16 mouse cellular contexts compared by ENCODE assay signal in the genomic region with DNA sequence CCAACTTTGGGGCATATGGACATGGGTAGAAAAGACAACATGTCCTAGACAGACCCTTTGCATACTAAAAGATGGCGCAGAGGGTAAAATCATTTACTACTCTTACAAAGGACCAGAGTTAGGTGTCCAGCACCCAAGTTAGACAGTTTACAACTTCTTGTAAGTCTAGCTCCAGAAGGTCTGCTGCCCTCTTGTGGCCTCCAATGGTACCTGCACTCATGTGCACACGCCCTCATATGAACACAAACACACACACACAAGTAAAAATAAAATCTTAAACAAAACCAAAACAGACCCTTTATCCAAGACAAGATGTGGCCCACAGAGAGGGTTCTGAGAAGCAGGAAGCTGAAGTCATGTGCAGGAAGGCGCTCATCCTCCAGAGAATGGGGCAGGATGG. TPM values are rescaled to one million over a fixed set of nuclear protein-coding genes. Genes with fewer than 3 reads are reported as not detected.
A peak's percentile ranks its signal among the peaks of the same experiment; 100 is the strongest.
DNase-seq lines count a peak whose midpoint lies in the region; ATAC-seq and TF ChIP-seq lines count a peak whose summit lies in the region.
"Had no signal": no experiment of that assay in that cellular context is flagged by ENCODE, and none has a peak within 500 bp of the region (broad histone marks: within the 10 kb centered on the region; RNA-seq: fewer than 3 reads in every experiment).

No protein-coding gene starts in this region.

- no peak overlapping the region for H3K27ac ChIP-seq in forebrain, postnatal 0 days (ENCODE audit: low read depth, low read length)
- H3K27ac ChIP-seq in forebrain, embryonic 13.5 days, result no peak overlapping the region
- H3K27ac ChIP-seq: embryonic facial prominence, embryonic 15.5 days; limb, embryonic 12.5 days; macrophage had no signal

- no peaks in the 10 kb centered on the region for H3K27me3 ChIP-seq in forebrain, postnatal 0 days (ENCODE audit: insufficient read depth, low read length)
- H3K27me3 ChIP-seq in forebrain, embryonic 13.5 days, result 0 out of 2 replicates have a peak, but pooled peaks cover 8% of the 10 kb centered on the region
- H3K27me3 ChIP-seq in E14TG2a.4 (ENCODE audit: insufficient read depth, low read length), result peaks cover 15% of the 10 kb centered on the region
- H3K27me3 ChIP-seq: embryonic facial prominence, embryonic 15.5 days; limb, embryonic 12.5 days had no signal

- peaks cover 19% of the 10 kb centered on the region for H3K36me3 ChIP-seq in forebrain, postnatal 0 days (ENCODE audit: insufficient read depth)
- H3K36me3 ChIP-seq in forebrain, embryonic 13.5 days (ENCODE audit: poor library complexity, severe bottlenecking), result peaks cover 16% of the 10 kb centered on the region
- no peaks in the 10 kb centered on the region for H3K36me3 ChIP-seq in E14TG2a.4 (ENCODE audit: insufficient read depth, low read length)

- WGBS in forebrain, postnatal 0 days, result 97% methylated on average over 3 of the region's 3 CpGs
- WGBS in forebrain, embryonic 13.5 days, result 90% methylated on average over 3 of the region's 3 CpGs
- 97% methylated on average over 3 of the region's 3 CpGs for WGBS in lung, adult 2 months

- DNase-seq in forebrain, postnatal 0 days, result no peak
- DNase-seq in lung, adult 2 months, result no peak
- DNase-seq in lung, postnatal 36 days, result no peak
- peak; percentile 52 for DNase-seq in induced T-regulatory cell, adult 2 months (ENCODE audit: low read depth)
- no peak for DNase-seq in right cerebral cortex, postnatal 25 days
- DNase-seq in heart, adult 18-20 months, result no peak
- DNase-seq: cerebellum, postnatal 25 days; kidney, adult 8-10 months; layer of hippocampus, adult 9-11 months had no signal

- no peak overlapping the region for H3K4me3 ChIP-seq in forebrain, postnatal 0 days (ENCODE audit: low read depth, low read length)
- H3K4me3 ChIP-seq in forebrain, embryonic 13.5 days, result no peak overlapping the region
- no peak overlapping the region for H3K4me3 ChIP-seq in lung, adult 2 months (replicated peaks; ENCODE audit: extremely low read depth, low read depth, low read length)
- H3K4me3 ChIP-seq in E14TG2a.4 (replicated peaks; ENCODE audit: low read length), result no peak overlapping the region
- H3K4me3 ChIP-seq: embryonic facial prominence, embryonic 15.5 days; limb, embryonic 12.5 days had no signal

- no peak for TF ChIP-seq POLR2A in lung, adult 2 months (IDR thresholded peaks at IDR 0.05; ENCODE audit: borderline replicate concordance, extremely low read depth, low read depth, low read length)

- H3K9ac ChIP-seq in forebrain, postnatal 0 days, result no peak overlapping the region
- H3K9ac ChIP-seq in forebrain, embryonic 13.5 days, result no peak overlapping the region
- H3K9ac ChIP-seq: embryonic facial prominence, embryonic 15.5 days; limb, embryonic 12.5 days had no signal

- no peak for ATAC-seq in forebrain, postnatal 0 days
- no peak for ATAC-seq in forebrain, embryonic 13.5 days
- ATAC-seq: activated CD4-positive, CD25-positive, alpha-beta regulatory T cell, adult 4 months; forebrain, embryonic 16.5 days had no signal

- TF ChIP-seq CTCF in forebrain, postnatal 0 days (IDR thresholded peaks at IDR 0.05; ENCODE audit: low read depth), result peak; percentile 40
- TF ChIP-seq CTCF in lung, adult 2 months (IDR thresholded peaks at IDR 0.05; ENCODE audit: insufficient read depth, low read length), result peak; percentile 40
- TF ChIP-seq CTCF in E14TG2a.4 (conservative IDR thresholded peaks at IDR 0.05; ENCODE audit: low read length), result peak; percentile 57

- H3K9me3 ChIP-seq in forebrain, postnatal 0 days (ENCODE audit: low read length), result no peaks in the 10 kb centered on the region
- peaks cover 7% of the 10 kb centered on the region; the same call in 1 of the 2 replicates for H3K9me3 ChIP-seq in forebrain, embryonic 13.5 days (replicated peaks)
- peaks cover 13% of the 10 kb centered on the region for H3K9me3 ChIP-seq in E14TG2a.4 (ENCODE audit: low read length)
- H3K9me3 ChIP-seq: embryonic facial prominence, embryonic 15.5 days had no signal

- H3K4me2 ChIP-seq in forebrain, postnatal 0 days (ENCODE audit: low read depth), result no peak overlapping the region
- H3K4me2 ChIP-seq in forebrain, embryonic 13.5 days, result no peak overlapping the region
- H3K4me2 ChIP-seq: embryonic facial prominence, embryonic 15.5 days; limb, embryonic 12.5 days had no signal

- peaks cover 6% of the 10 kb centered on the region; the same call in 1 of the 2 replicates for H3K4me1 ChIP-seq in forebrain, postnatal 0 days (ENCODE audit: insufficient read depth)
- peaks cover 17% of the 10 kb centered on the region for H3K4me1 ChIP-seq in forebrain, embryonic 13.5 days
- peaks cover 13% of the 10 kb centered on the region for H3K4me1 ChIP-seq in lung, adult 2 months (ENCODE audit: control insufficient read depth, insufficient read depth, low read length)
- peaks cover 44% of the 10 kb centered on the region for H3K4me1 ChIP-seq in E14TG2a.4 (replicated peaks; ENCODE audit: low read depth, low read length)

RNA-seq across cellular contexts. Expression of gene Orai2, which starts 2.4 kb away (rescaled TPM):
- 76.9 and 105 TPM in 2 replicates for total RNA-seq in forebrain, postnatal 0 days (2014; rRNA removed)
- polyA plus RNA-seq in forebrain, postnatal 0 days (2015; fragmentation: Nextera tagmentation; extraction: Ambion mirVana), result 52.1 and 64.0 TPM in 2 replicates
- polyA plus RNA-seq in forebrain, embryonic 13.5 days (2015; fragmentation: Nextera tagmentation; extraction: Ambion mirVana), result 17.4 and 21.9 TPM in 2 replicates
- polyA plus RNA-seq in lung, adult 2 months (2012; rRNA removed), result 39.2 and 51.0 TPM in 2 replicates
- total RNA-seq in heart, adult 18-20 months (2021), result 1 to 10 TPM; 1.2 to 2.4 TPM

RNA-seq across cellular contexts. Expression of gene Prkrip1, which starts 30.7 kb away (rescaled TPM):
- 16.1 and 19.8 TPM in 2 replicates for total RNA-seq in forebrain, postnatal 0 days (2014; rRNA removed)
- polyA plus RNA-seq in forebrain, postnatal 0 days (2015; fragmentation: Nextera tagmentation; extraction: Ambion mirVana), result 61.3 and 71.3 TPM in 2 replicates
- polyA plus RNA-seq in forebrain, embryonic 13.5 days (2015; fragmentation: Nextera tagmentation; extraction: Ambion mirVana), result 64.2 and 74.0 TPM in 2 replicates
- 8.9 and 11.0 TPM in 2 replicates for polyA plus RNA-seq in lung, adult 2 months (2012; rRNA removed)
- 10 to 100 TPM; 13.8 to 24.2 TPM for total RNA-seq in heart, adult 18-20 months (2021)

RNA-seq across cellular contexts. Expression of gene Alkbh4, which starts 32.1 kb away (rescaled TPM):
- total RNA-seq in forebrain, postnatal 0 days (2014; rRNA removed), result 12.7 and 16.1 TPM in 2 replicates
- 16.0 and 16.4 TPM in 2 replicates for polyA plus RNA-seq in forebrain, postnatal 0 days (2015; fragmentation: Nextera tagmentation; extraction: Ambion mirVana)
- 18.4 and 22.8 TPM in 2 replicates for polyA plus RNA-seq in forebrain, embryonic 13.5 days (2015; fragmentation: Nextera tagmentation; extraction: Ambion mirVana)
- polyA plus RNA-seq in lung, adult 2 months (2012; rRNA removed), result 15.1 TPM in 2 replicates
- 1 to 10 TPM; 4.7 to 4.9 TPM for total RNA-seq in heart, adult 18-20 months (2021)

RNA-seq across cellular contexts. Expression of gene Lrwd1, which starts 32.2 kb away (rescaled TPM):
- 30.0 and 33.3 TPM in 2 replicates for total RNA-seq in forebrain, postnatal 0 days (2014; rRNA removed)
- polyA plus RNA-seq in forebrain, postnatal 0 days (2015; fragmentation: Nextera tagmentation; extraction: Ambion mirVana), result 18.9 and 19.7 TPM in 2 replicates
- 43.2 and 45.2 TPM in 2 replicates for polyA plus RNA-seq in forebrain, embryonic 13.5 days (2015; fragmentation: Nextera tagmentation; extraction: Ambion mirVana)
- 32.3 and 35.4 TPM in 2 replicates for polyA plus RNA-seq in lung, adult 2 months (2012; rRNA removed)
- total RNA-seq in heart, adult 18-20 months (2021), result 1 to 10 TPM; 5.5 to 5.7 TPM

RNA-seq across cellular contexts. Expression of gene Polr2j, which starts 51.6 kb away (rescaled TPM):
- 85.0 and 123 TPM in 2 replicates for total RNA-seq in forebrain, postnatal 0 days (2014; rRNA removed)
- 237 and 318 TPM in 2 replicates for polyA plus RNA-seq in forebrain, postnatal 0 days (2015; fragmentation: Nextera tagmentation; extraction: Ambion mirVana)
- 282 and 287 TPM in 2 replicates for polyA plus RNA-seq in forebrain, embryonic 13.5 days (2015; fragmentation: Nextera tagmentation; extraction: Ambion mirVana)
- polyA plus RNA-seq in lung, adult 2 months (2012; rRNA removed), result 35.0 and 37.1 TPM in 2 replicates
- total RNA-seq in heart, adult 18-20 months (2021), result 10 to 100 TPM; 63.7 to 78.8 TPM
